Mouse (Mus musculus) liver, embryonic 14.5 days (tissue): Measurements from ENCODE around the gene Irgm2.

ENCODE experiments used
- CTCF ChIP-seq: IDR thresholded peaks from 2 replicates; pipeline ENCODE4 v1.5.1; 2016; ENCODE audit warnings: antibody characterized with exemption, low read depth, control low read depth
- EP300 ChIP-seq: IDR thresholded peaks from 2 replicates; pipeline ENCODE4 v1.6.1; 2016; ENCODE audit warnings: antibody characterized with exemption, low read depth

DNA sequence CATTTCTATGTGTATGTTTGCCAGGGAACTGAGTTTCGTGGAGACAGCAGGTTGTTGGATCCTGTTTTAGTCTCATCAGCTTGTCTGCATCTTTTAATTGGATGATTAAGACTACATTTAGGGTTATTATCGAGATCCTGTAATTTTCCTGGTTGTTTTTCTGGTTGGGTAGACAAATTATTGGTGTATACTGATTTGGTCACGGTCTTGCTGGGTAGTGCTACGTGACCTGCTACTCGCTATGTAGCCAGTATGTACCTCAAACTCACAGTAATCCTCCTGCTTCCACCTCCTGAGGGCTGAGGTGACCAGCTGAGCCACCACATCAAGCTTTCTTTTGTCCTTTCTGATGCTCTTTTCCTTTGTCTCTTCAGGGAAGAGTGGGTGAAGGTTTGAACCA lies 58.4 kb downstream of the Irgm2 start:
- TF ChIP-seq CTCF = no peak
- no peak for TF ChIP-seq EP300
